Mouse (Mus musculus) stomach, postnatal 0 days (tissue): ENCODE results near the gene Hist1h2ae. TPM values are rescaled to one million over a fixed set of nuclear protein-coding genes. Genes with fewer than 3 reads are reported as not detected.
"Not testable (repeated sequence)": the region's sequence is repeated elsewhere in the genome, so short reads cannot be mapped to it uniquely, and the experiment has no call there.

Experiments used
- ATAC-seq: fragments of 200-750 bp; cut with Nextera tagmentation; 2 replicates; pipeline ENCODE4 v1.8.0; 2017; ENCODE audit not compliant: low FRiP score, low TSS enrichment
- DNase-seq: peaks from one replicate; pipeline ENCODE4 v3.0.0-alpha.2; 2016; ENCODE audit warnings: low spot score
- H3K27ac ChIP-seq: fragments of 300-500 bp; sonication (generic); replicated peaks from 2 replicates; pipeline ENCODE4 v1.5.1; 2014; ENCODE audit warnings: mild to moderate bottlenecking, control low read depth
- H3K27me3 ChIP-seq: fragments of 300-500 bp; sonication (generic); 2 replicates; pipeline ENCODE4 v1.6.1; 2014; ENCODE audit warnings: low read length; ENCODE audit not compliant: control insufficient read depth, insufficient read depth
- H3K36me3 ChIP-seq: fragments of 300-500 bp; sonication (generic); 2 replicates; pipeline ENCODE4 v1.6.1; 2014; ENCODE audit warnings: low read length, mixed read lengths; ENCODE audit not compliant: control insufficient read depth, insufficient read depth
- H3K4me1 ChIP-seq: fragments of 300-500 bp; sonication (generic); replicated peaks from 2 replicates; pipeline ENCODE4 v1.6.1; 2014; ENCODE audit warnings: antibody characterized with exemption; ENCODE audit not compliant: control insufficient read depth, insufficient read depth
- H3K4me2 ChIP-seq: fragments of 300-500 bp; sonication (generic); replicated peaks from 2 replicates; pipeline ENCODE4 v1.6.1; 2014; ENCODE audit warnings: low read depth, mild to moderate bottlenecking, control low read depth, moderate library complexity
- H3K4me3 ChIP-seq: fragments of 300-500 bp; sonication (generic); 2 replicates; pipeline ENCODE4 v1.5.1; 2014; ENCODE audit warnings: low read depth, low read length, control low read depth
- H3K9ac ChIP-seq: fragments of 300-500 bp; sonication (generic); 2 replicates; pipeline ENCODE4 v1.6.1; 2014; ENCODE audit warnings: mild to moderate bottlenecking, low read length, control low read depth, mixed read lengths
- H3K9me3 ChIP-seq: fragments of 300-500 bp; sonication (generic); 2 replicates; pipeline ENCODE4 v1.6.1; 2016; ENCODE audit warnings: low read length; ENCODE audit not compliant: control insufficient read depth
- CTCF ChIP-seq: IDR thresholded peaks from 2 replicates; pipeline ENCODE4 v1.5.1; 2016; ENCODE audit warnings: antibody characterized with exemption, low read depth, mild to moderate bottlenecking, moderate library complexity
- EP300 ChIP-seq: optimal IDR thresholded peaks from 2 replicates; pipeline ENCODE3; 2016; ENCODE audit warnings: antibody characterized with exemption
- WGBS: fragments of 180-500 bp; shearing (Covaris S2); extraction: QIAGEN DNeasy Blood & Tissue Kit; methylation state at CpG from one replicate; pipeline ENCODE4 v1.1.7; 2014; 5-methylcytosine and 5-hydroxymethylcytosine counted together
- polyA plus RNA-seq: library from polyadenylated mRNA; unstranded; fragments of >200 nt; fragmentation: Nextera tagmentation; extraction: Ambion mirVana; gene quantifications from 2 replicates; pipeline ENCODE4 v1.2.1, GENCODE M21; 2015

Gene Hist1h2ae
- polyA plus RNA-seq, 1 experiment from 2014 or later: 29.5 TPM

DNA sequence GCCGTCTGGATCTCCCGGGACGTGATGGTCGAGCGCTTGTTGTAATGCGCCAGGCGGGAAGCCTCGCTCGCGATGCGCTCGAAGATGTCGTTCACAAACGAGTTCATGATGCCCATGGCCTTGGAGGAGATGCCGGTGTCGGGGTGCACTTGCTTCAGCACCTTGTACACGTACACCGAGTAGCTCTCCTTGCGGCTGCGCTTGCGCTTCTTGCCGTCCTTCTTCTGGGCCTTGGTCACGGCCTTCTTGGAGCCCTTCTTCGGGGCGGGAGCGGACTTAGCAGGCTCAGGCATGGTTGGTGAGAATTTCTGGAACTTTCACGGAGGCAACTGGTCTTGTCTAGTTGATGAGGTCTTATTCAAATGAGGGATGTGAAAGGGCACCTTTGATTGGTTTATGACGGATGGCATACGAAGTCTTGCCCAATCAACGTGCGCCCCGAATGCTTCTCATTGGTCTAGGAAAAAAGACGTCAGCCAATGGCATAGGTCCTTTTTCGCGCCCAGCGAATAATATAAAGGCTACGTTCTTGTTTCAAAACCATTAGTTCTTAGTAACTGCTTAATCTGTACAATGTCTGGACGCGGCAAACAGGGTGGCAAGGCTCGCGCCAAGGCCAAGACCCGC is 3.0 kb upstream of the Hist1h2ae start, which contains the start of the genes Hist1h2bf and Hist1h2ad:
TSS of gene Hist1h2bf (minus strand) at position 299 of the 627 bp plus-strand sequence.
TSS of gene Hist1h2ad (plus strand) at position 484 of the 627 bp plus-strand sequence.
- DNase-seq: peak; percentile 88
- WGBS: under 1% methylated on average over 21 of the region's 42 CpGs
- H3K9me3 ChIP-seq, H3K4me1 ChIP-seq, H3K27me3 ChIP-seq, H3K36me3 ChIP-seq: not testable (repeated sequence)
- Histone ChIP-seq H3K27ac (peak within 1 kb of the TSS; percentile 83), H3K9ac (peak within 1 kb of the TSS; percentile 61), H3K4me2 (peak within 1 kb of the TSS; percentile 59), H3K4me3 (peak within 1 kb of the TSS; percentile 42)
- TF ChIP-seq EP300: peak; percentile 95
- ATAC-seq: peak; percentile 92

DNA sequence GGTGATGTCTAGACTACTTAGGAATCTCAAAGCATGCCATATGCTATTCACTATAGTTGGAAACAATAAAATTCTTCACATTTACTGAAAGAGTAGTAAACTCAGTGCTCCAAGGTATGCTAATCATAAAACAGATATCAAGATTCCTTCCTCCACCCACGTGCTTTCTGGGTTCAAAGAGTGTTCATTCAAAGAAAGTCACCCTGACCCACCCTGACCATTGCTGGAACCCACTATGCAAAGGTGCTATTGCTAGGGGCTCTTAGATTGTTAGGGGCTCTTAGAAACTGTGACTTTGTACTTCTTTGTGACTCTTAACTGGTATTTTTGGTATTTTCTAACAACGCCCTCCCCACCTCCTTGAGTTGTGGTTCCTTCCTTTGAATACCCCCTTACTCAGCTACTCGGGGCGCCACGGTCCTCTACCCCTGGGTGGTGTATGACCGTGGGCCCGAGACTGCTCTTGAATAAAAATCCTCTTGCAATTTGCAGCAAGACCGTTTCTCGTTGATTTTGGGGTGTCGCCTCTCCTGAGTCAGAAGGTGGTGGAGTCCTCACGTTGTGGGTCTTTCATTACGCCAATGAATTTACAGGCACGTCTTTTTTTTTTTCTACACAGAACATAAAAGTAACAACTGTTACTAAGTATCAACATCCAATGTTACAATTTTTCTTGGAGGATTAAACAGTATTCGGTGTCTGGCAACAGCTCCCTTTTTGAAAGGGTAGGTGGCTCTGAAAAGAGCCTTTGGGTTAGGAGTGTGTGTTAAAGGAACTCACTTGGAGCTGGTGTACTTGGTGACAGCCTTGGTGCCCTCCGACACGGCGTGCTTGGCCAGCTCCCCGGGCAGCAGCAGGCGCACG is 2.2 kb upstream of the Hist1h2ae start:
- peak overlapping the region; percentile 59 for H3K4me2 ChIP-seq
- peak overlapping the region; percentile 83 for H3K27ac ChIP-seq
- not testable (repeated sequence) for H3K36me3 ChIP-seq, H3K9me3 ChIP-seq, DNase-seq, ATAC-seq, H3K4me1 ChIP-seq, H3K27me3 ChIP-seq
- H3K9ac ChIP-seq: peak overlapping the region; percentile 61
- 5% methylated on average over 18 of the region's 20 CpGs for WGBS
- peak overlapping the region; percentile 42 for H3K4me3 ChIP-seq

DNA sequence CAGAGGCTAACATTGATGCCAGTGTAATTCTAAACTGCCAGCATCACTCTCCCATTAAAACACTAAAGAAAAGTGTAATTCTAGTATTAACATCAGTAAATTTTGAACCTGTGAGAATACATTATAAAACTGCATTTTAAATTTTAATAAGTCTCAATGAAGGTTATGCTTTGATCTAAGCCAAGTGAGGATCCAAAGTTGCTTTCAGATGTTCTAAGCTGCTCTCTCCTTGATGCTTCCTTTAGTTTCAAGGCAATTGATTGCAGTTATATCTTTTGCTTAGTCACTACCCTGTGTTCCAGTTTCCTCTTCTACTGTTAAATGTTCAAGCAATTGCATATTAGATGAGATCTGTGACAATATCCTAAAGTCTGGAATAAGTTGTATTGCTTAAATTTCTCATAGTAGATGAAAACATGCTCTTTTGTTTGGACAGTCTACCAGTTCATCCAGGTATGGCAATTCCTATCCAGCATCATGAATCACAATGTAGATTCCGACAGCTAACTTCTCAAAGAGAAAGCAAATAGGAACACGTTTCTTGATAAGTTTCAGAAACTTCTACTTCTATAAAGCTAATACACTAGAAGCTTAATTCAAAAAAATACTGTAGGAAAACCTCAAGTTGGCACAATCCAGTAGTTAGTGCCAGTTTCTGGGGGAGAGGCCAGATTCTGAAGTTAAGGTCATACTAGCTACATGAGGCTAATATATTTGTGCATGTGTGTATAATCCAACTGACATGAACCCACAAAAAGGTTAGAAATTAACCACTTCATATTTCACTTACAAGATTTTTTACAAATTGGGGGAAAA is 1.4 kb upstream of the Hist1h2ae start:
- TF ChIP-seq CTCF: no peak
- no peak for TF ChIP-seq EP300
- Histone ChIP-seq H3K36me3 (no peaks in the 10 kb centered on the region), H3K9me3 (no peaks in the 10 kb centered on the region), H3K27ac (peak overlapping the region; percentile 93), H3K27me3 (no peaks in the 10 kb centered on the region), H3K4me1 (peaks cover 3% of the 10 kb centered on the region; the same call in 1 of the 2 replicates), H3K4me3 (peak overlapping the region; percentile 42), H3K9ac (peak overlapping the region; percentile 32; the same call in 1 of the 2 replicates), H3K4me2 (peak overlapping the region; percentile 59)
- no peak for DNase-seq
- 20% methylated on average over 2 of the region's 2 CpGs for WGBS
- no peak for ATAC-seq

DNA sequence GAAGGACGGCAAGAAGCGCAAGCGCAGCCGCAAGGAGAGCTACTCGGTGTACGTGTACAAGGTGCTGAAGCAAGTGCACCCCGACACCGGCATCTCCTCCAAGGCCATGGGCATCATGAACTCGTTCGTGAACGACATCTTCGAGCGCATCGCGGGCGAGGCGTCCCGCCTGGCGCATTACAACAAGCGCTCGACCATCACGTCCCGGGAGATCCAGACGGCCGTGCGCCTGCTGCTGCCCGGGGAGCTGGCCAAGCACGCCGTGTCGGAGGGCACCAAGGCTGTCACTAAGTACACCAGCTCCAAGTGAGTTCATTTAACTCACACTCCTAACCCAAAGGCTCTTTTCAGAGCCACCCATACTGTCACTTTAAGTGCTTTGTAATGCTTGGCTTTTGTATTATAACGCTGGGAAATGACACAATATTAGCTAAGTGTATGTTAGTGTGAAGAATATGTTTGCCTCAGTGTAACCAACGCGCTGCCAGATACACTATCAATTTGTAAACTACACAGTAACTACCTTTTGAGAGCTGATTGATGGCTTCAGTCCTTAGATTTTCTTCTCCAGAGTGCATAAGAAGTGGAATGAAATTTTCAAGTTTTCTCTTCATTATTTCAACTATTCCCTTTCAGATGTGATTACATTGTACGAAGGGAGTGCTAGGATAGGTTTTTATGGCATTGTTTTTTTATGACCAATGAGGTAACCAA is 641 bp upstream of the Hist1h2ae start:
- Histone ChIP-seq H3K4me2 (peak overlapping the region; percentile 59), H3K4me3 (peak overlapping the region; percentile 42), H3K27ac (peak overlapping the region; percentile 93), H3K9ac (peak overlapping the region; percentile 61)
- under 1% methylated on average over 9 of the region's 34 CpGs for WGBS
- not testable (repeated sequence) for H3K4me1 ChIP-seq, H3K36me3 ChIP-seq, ATAC-seq, DNase-seq, H3K9me3 ChIP-seq, H3K27me3 ChIP-seq

DNA sequence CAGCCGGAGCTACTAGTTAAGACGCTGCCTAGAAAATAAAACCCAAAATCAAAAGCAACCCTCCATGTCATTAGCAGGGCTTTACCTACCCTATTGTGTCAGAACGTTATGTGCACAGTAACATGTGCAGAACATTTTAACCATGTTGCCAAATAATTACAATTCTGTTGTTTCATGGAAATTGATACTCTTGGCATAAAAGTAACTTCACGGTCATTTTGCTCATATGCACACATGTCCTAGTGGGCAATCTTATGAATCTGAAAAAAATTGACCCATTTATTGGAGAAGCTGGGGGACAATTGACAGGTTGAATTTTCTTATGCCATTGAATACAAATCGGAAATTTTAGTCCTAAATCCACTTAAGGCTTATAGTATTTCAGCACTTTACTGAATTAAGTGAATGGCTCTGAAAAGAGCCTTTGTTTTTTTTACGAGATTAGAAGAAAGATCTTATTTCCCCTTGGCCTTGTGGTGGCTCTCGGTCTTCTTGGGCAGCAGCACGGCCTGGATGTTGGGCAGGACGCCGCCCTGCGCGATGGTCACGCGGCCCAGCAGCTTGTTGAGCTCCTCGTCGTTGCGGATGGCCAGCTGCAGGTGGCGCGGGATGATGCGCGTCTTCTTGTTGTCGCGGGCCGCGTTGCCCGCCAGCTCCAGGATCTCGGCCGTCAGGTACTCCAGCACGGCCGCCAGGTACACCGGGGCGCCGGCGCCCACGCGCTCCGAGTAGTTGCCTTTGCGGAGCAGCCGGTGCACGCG is 579 bp downstream of the Hist1h2ae start:
- peak overlapping the region; percentile 42 for H3K4me3 ChIP-seq
- not testable (repeated sequence) for H3K27me3 ChIP-seq, DNase-seq, H3K9me3 ChIP-seq, H3K36me3 ChIP-seq, H3K4me1 ChIP-seq
- peak overlapping the region; percentile 52; the same call in 1 of the 2 replicates for H3K9ac ChIP-seq
- H3K4me2 ChIP-seq: peak overlapping the region; percentile 59
- WGBS: 4% methylated on average over 13 of the region's 41 CpGs
- H3K27ac ChIP-seq: peak overlapping the region; percentile 93
- ATAC-seq: peak; percentile 10; the same call in 1 of the 2 replicates
- TF ChIP-seq CTCF: 0 out of 2 replicates have a peak, but pooled peaks have one; percentile 10
